Mouse (Mus musculus) stomach, postnatal 0 days (tissue): ENCODE measurements around the gene Zfp715.

Experiments used
- CTCF ChIP-seq: IDR thresholded peaks from 2 replicates; pipeline ENCODE4 v1.5.1; 2016; ENCODE audit warnings: antibody characterized with exemption, low read depth, mild to moderate bottlenecking, moderate library complexity
- EP300 ChIP-seq: optimal IDR thresholded peaks from 2 replicates; pipeline ENCODE3; 2016; ENCODE audit warnings: antibody characterized with exemption

DNA sequence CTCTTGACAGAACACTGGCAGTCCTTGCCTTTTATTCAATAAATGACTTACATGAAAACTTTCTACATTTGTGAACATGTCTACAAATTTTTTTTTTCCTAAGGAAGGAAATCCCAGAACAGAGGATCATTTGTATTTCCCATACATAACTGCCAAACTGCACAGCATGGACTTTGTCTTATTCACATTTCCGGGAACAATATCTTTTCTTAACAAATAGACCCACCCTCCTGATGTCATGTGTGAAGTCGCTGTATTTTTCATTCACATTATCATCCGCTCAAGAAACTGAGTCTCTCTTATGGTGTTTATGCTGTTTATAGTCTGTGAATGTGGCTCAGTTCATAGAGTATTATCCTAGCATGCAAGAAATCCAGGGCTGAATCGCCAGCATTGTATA is 40.7 kb upstream of the Zfp715 start:
- no peak for TF ChIP-seq CTCF
- no peak for TF ChIP-seq EP300
